14 mouse cellular contexts compared by ENCODE assay signal in genomic region chr5:136594896-136595540, GRCm38 (mm10). TPM values are rescaled to one million over a fixed set of nuclear protein-coding genes. Genes with fewer than 3 reads are reported as not detected.
A peak's percentile ranks its signal among the peaks of the same experiment; 100 is the strongest.
DNase-seq lines count a peak whose midpoint lies in the region; ATAC-seq and TF ChIP-seq lines count a peak whose summit lies in the region.
"Had no signal": no experiment of that assay in that cellular context is flagged by ENCODE, and none has a peak within 500 bp of the region (broad histone marks: within the 10 kb centered on the region; RNA-seq: fewer than 3 reads in every experiment).

No protein-coding gene starts in this region.

- H3K27me3 ChIP-seq in lung, embryonic 14.5 days (ENCODE audit: insufficient read depth, low read length), result no peaks in the 10 kb centered on the region
- H3K27me3 ChIP-seq in embryonic facial prominence, embryonic 15.5 days, result no peaks in the 10 kb centered on the region
- H3K27me3 ChIP-seq: Patski had no signal

- no peak overlapping the region for H3K27ac ChIP-seq in gastrocnemius, adult 2 months
- H3K27ac ChIP-seq in lung, embryonic 14.5 days (ENCODE audit: low read depth), result no peak overlapping the region
- 0 out of 2 replicates have a peak overlapping the region, but pooled peaks have one; percentile 6 for H3K27ac ChIP-seq in embryonic facial prominence, embryonic 15.5 days (replicated peaks)

- no peak for ATAC-seq in lung, embryonic 14.5 days (ENCODE audit: insufficient read depth)
- 0 out of 2 replicates have a peak, but pooled peaks have one; percentile 43 for ATAC-seq in embryonic facial prominence, embryonic 15.5 days (ENCODE audit: insufficient number of reproducible peaks, low FRiP score, low TSS enrichment, low read depth)
- no peak for ATAC-seq in inflammation-experienced regulatory T-cells, adult 6 months
- ATAC-seq: liver, postnatal 0 days; Patski had no signal

- intact Hi-C loops in gastrocnemius, adult 2 months (cut with DNase I), result no loop called here
- intact Hi-C loops in gastrocnemius, postnatal 36 days (cut with DNase I), result loop anchor here (5.0 kb wide), 1 partner anchor 62 kb away; no protein-coding TSS in a partner anchor

- 52% methylated on average over 8 of the region's 8 CpGs for WGBS in lung, embryonic 14.5 days
- WGBS in embryonic facial prominence, embryonic 15.5 days, result 25% methylated on average over 8 of the region's 8 CpGs

- H3K4me3 ChIP-seq in gastrocnemius, adult 2 months, result peak overlapping the region; percentile 35; the same call in 1 of the 2 replicates
- H3K4me3 ChIP-seq in lung, embryonic 14.5 days (ENCODE audit: low read depth, low read length), result no peak overlapping the region
- H3K4me3 ChIP-seq in embryonic facial prominence, embryonic 15.5 days (replicated peaks), result no peak overlapping the region

- TF ChIP-seq CTCF in gastrocnemius, adult 2 months (IDR thresholded peaks at IDR 0.05), result no peak
- no peak for TF ChIP-seq CTCF in lung, embryonic 14.5 days (IDR thresholded peaks at IDR 0.05; ENCODE audit: low read depth)

- no peaks in the 10 kb centered on the region for H3K4me1 ChIP-seq in lung, embryonic 14.5 days (ENCODE audit: insufficient read depth)
- H3K4me1 ChIP-seq in embryonic facial prominence, embryonic 15.5 days, result peaks cover 8% of the 10 kb centered on the region

- no peak overlapping the region for H3K4me2 ChIP-seq in lung, embryonic 14.5 days
- H3K4me2 ChIP-seq in embryonic facial prominence, embryonic 15.5 days (replicated peaks), result no peak overlapping the region

- H3K36me3 ChIP-seq in lung, embryonic 14.5 days (ENCODE audit: insufficient read depth), result no peaks in the 10 kb centered on the region
- H3K36me3 ChIP-seq in embryonic facial prominence, embryonic 15.5 days, result no peaks in the 10 kb centered on the region

- H3K9ac ChIP-seq in lung, embryonic 14.5 days, result no peak overlapping the region
- no peak overlapping the region for H3K9ac ChIP-seq in embryonic facial prominence, embryonic 15.5 days
- H3K9ac ChIP-seq: liver, postnatal 0 days had no signal

- no peaks in the 10 kb centered on the region for H3K9me3 ChIP-seq in lung, embryonic 14.5 days (ENCODE audit: low read depth, low read length)
- H3K9me3 ChIP-seq in embryonic facial prominence, embryonic 15.5 days (replicated peaks), result no peaks in the 10 kb centered on the region

- DNase-seq in gastrocnemius, adult 2 months, result no peak
- no peak for DNase-seq in gastrocnemius, postnatal 36 days
- DNase-seq in lung, embryonic 14.5 days, result peak; percentile 41
- no peak for DNase-seq in lung, postnatal 14 days
- peak; percentile 28 for DNase-seq in brain, adult 2 months (ENCODE audit: low read depth, low spot score)
- DNase-seq in layer of hippocampus, adult 18-20 months (ENCODE audit: low spot score in 2 of 2), result no peak
- DNase-seq: adrenal gland, adult 2 months; cerebellum, postnatal 36 days; kidney, adult 18-20 months; left cerebral cortex, postnatal 4 days; liver, postnatal 0 days had no signal

RNA-seq across cellular contexts. Expression of gene Cux1, which starts 27.7 kb away (rescaled TPM):
- total RNA-seq in gastrocnemius, adult 2 months (2021), result 10 to 100 TPM; 80.9 to 88.2 TPM
- 10 to 100 TPM; 73.6 to 80.1 TPM for total RNA-seq in gastrocnemius, postnatal 36 days (2021)
- 99.5 and 104 TPM in 2 replicates for polyA plus RNA-seq in lung, embryonic 14.5 days (2014; fragmentation: Nextera tagmentation; extraction: Ambion mirVana)
- 72.7 and 78.0 TPM in 2 replicates for polyA plus RNA-seq in embryonic facial prominence, embryonic 15.5 days (2015; fragmentation: Nextera tagmentation; extraction: Ambion mirVana)
- total RNA-seq in layer of hippocampus, adult 18-20 months (2021), result 10 to 100 TPM; 38.2 to 39.5 TPM
- 10 to 100 TPM; 25.9 to 53.1 (median 41.6) TPM for polyA plus RNA-seq in inflammation-experienced regulatory T-cells, adult 6 months (2017; shearing (Covaris generic))

Comparison
In these comparisons a context has a peak if more than half of its experiments do, and no peak if none do; other contexts are left out.
1. DNase-seq: peak in lung, embryonic 14.5 days (single experiment) and brain, adult 2 months (single experiment); none in gastrocnemius, adult 2 months (single experiment), gastrocnemius, postnatal 36 days (0 of 2), lung, postnatal 14 days (single experiment) and layer of hippocampus, adult 18-20 months (0 of 2).